Mouse (Mus musculus): Measurements from ENCODE around the gene Fshb. TPM values are rescaled to one million over a fixed set of nuclear protein-coding genes. Genes with fewer than 3 reads are reported as not detected.

Gene Fshb
- not detected in 2 replicates for polyA plus RNA-seq (2021; fragmentation: Nextera tagmentation)
- long read RNA-seq, experiment 1 = 0 reads
- long read RNA-seq, experiment 2 = 0 reads

GRCm38 (mm10) chr2:107059556-107059955, at the start of gene Fshb:
TSS of gene Fshb (minus strand) at chr2:107059656.

Other genes with a start within 250 kb of the Fshb start
- gene Arl14ep, start 85.2 kb downstream of the Fshb start, polyA plus RNA-seq (2021; fragmentation: Nextera tagmentation) = 41.0 and 47.3 TPM in 2 replicates
- gene Kcna4, start 231.0 kb upstream of the Fshb start, polyA plus RNA-seq (2021; fragmentation: Nextera tagmentation) = 6.4 and 8.4 TPM in 2 replicates